Mouse (Mus musculus) midbrain, embryonic 13.5 days (tissue): ENCODE results near the gene Ilk. TPM values are rescaled to one million over a fixed set of nuclear protein-coding genes. Genes with fewer than 3 reads are reported as not detected.
A peak's percentile ranks its signal among the peaks of the same experiment; 100 is the strongest.
"Not testable (repeated sequence)": the region's sequence is repeated elsewhere in the genome, so short reads cannot be mapped to it uniquely, and the experiment has no call there.

Source experiments
- ATAC-seq: fragments of 200-750 bp; cut with Nextera tagmentation; 2 replicates; pipeline ENCODE4 v1.8.0; 2017; ENCODE audit warnings: mild to moderate bottlenecking, moderate TSS enrichment, moderate library complexity
- H3K27ac ChIP-seq: fragments of 300-500 bp; sonication (generic); 2 replicates; pipeline ENCODE4 v1.5.1; 2015; ENCODE audit warnings: inconsistent platforms, mild to moderate bottlenecking, moderate library complexity
- H3K27me3 ChIP-seq: fragments of 300-500 bp; sonication (generic); 2 replicates; pipeline ENCODE4 v1.6.1; 2015; ENCODE audit warnings: mild to moderate bottlenecking, inconsistent platforms
- H3K36me3 ChIP-seq: fragments of 300-500 bp; sonication (generic); 2 replicates; pipeline ENCODE4 v1.6.1; 2015; ENCODE audit warnings: mild to moderate bottlenecking, inconsistent platforms
- H3K4me1 ChIP-seq: fragments of 300-500 bp; sonication (generic); replicated peaks from 2 replicates; pipeline ENCODE4 v1.6.1; 2015; ENCODE audit warnings: inconsistent platforms
- H3K4me2 ChIP-seq: fragments of 300-500 bp; sonication (generic); replicated peaks from 2 replicates; pipeline ENCODE4 v1.6.1; 2015; ENCODE audit warnings: moderate library complexity, mild to moderate bottlenecking, inconsistent platforms
- H3K4me3 ChIP-seq: fragments of 300-500 bp; sonication (generic); replicated peaks from 2 replicates; pipeline ENCODE4 v1.5.1; 2015; ENCODE audit warnings: mild to moderate bottlenecking, inconsistent platforms
- H3K9ac ChIP-seq: fragments of 300-500 bp; sonication (generic); replicated peaks from 2 replicates; pipeline ENCODE4 v1.6.1; 2015; ENCODE audit warnings: mild to moderate bottlenecking, inconsistent platforms
- H3K9me3 ChIP-seq: fragments of 300-500 bp; sonication (generic); 2 replicates; pipeline ENCODE4 v1.6.1; 2016; ENCODE audit warnings: mild to moderate bottlenecking, inconsistent platforms
- WGBS: fragments of 180-500 bp; shearing (Covaris S2); methylation state at CpG from one replicate; pipeline ENCODE4 v1.1.7; 2015; 5-methylcytosine and 5-hydroxymethylcytosine counted together
- polyA plus RNA-seq: library from polyadenylated mRNA; unstranded; fragments of >200 nt; fragmentation: Nextera tagmentation; extraction: Ambion mirVana; gene quantifications from 2 replicates; pipeline ENCODE4 v1.2.1, GENCODE M21; 2015

Ilk gene
- polyA plus RNA-seq, 1 experiment from 2014 or later, result 198 TPM

DNA sequence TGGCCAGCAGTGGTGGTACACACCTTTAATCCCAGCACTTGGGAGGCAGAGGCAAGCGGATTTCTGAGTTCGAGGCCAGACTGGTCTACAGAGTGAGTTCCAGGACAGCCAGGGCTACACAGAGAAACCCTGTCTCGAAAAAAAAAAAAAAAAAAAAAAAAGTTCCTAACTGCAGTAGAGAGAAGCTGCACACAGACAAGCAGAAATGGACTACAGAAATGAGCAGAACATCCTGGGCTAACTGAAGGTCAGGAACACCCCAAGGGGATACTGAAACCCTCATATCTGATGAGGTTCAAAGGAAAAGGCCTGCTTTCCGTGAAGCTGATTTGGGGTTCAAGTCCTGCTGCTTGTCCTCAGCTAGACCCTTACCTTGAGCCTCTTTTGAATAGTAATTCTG is 928 bp upstream of the Ilk start:
- H3K9me3 ChIP-seq, H3K27ac ChIP-seq, H3K27me3 ChIP-seq, ATAC-seq: not testable (repeated sequence)
- peak overlapping the region; percentile 84 for H3K4me2 ChIP-seq
- H3K4me1 ChIP-seq, result peaks cover 34% of the 10 kb centered on the region
- peaks cover 49% of the 10 kb centered on the region for H3K36me3 ChIP-seq
- whole genome bisulfite sequencing, result 58% methylated on average over 4 of the region's 4 CpGs
- peak overlapping the region; percentile 84 for H3K4me3 ChIP-seq
- H3K9ac ChIP-seq, result peak overlapping the region; percentile 86

DNA sequence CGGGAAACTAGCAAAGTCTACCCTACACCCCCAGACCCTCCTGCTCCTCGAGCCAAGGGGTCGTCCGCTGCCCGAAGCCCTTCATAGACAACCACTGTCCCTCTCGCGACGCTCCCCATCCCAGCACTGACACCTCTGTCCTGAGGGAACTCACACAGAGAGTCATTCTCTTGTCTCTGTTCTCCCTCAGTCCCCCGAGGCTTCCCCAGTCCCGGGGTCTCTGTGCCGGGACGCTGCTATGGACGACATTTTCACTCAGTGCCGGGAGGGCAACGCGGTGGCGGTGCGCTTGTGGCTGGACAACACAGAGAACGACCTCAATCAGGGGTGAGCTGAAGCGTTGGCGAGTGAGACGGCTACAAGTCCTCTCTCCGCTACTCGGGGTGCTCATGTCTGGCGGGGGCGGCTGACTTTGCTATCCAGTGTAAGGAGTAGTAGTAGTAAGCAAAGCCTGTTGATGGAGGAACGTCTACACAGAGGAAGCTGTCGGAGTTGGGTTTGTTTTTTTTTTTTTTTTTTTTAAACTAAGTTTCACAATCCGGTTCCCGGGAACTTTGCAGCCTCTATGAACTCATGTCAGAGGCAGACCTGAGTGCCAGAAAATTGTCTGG is 624 bp downstream of the Ilk start, which contains the start of gene Rrp8:
Gene Rrp8, minus strand, starts transcription at position 475 of the 611 bp plus-strand sequence.
- Histone ChIP-seq H3K4me2 (peak within 1 kb of the TSS; percentile 84), H3K4me1 (peaks cover 34% of the 10 kb centered on the region), H3K27me3 (no peaks in the 10 kb centered on the region), H3K4me3 (peak within 1 kb of the TSS; percentile 84), H3K36me3 (peaks cover 52% of the 10 kb centered on the region), H3K27ac (peak within 1 kb of the TSS; percentile 75), H3K9ac (peak within 1 kb of the TSS; percentile 86), H3K9me3 (no peaks in the 10 kb centered on the region)
- WGBS, result 2% methylated on average over 30 of the region's 30 CpGs
- ATAC-seq, result no peak

DNA sequence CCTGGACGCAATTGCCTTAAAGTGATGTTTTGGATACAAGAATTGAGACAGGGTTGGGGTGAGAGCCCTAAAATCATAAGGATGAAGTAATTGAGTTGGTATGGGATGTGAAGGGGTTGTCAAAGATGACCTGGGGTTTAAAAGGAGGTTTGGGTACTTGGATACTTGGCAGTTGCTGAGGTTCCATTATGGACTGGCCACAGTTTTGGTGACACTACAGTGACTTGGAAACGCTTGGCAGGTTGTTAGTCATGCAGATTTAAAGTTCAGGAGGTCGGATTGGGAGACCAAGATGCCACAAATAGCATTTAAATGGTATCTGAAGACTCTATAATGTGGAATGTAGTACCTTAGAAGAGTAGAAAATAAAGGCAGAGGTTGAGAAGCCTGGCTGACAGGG is 1.3 kb downstream of the Ilk start:
- peak overlapping the region; percentile 86 for H3K9ac ChIP-seq

GRCm38 (mm10) chr7:105738286-105738685 is 1.9 kb downstream of the Ilk start:
- WGBS, result 82% methylated on average over 2 of the region's 2 CpGs
- no peaks in the 10 kb centered on the region for H3K27me3 ChIP-seq
- H3K9ac ChIP-seq, result no peak overlapping the region
- peaks cover 50% of the 10 kb centered on the region for H3K36me3 ChIP-seq
- H3K4me2 ChIP-seq, result peak overlapping the region; percentile 84; the same call in 1 of the 2 replicates
- peaks cover 40% of the 10 kb centered on the region for H3K4me1 ChIP-seq
- 0 out of 2 replicates have a peak overlapping the region, but pooled peaks have one; percentile 4 for H3K4me3 ChIP-seq
- H3K27ac ChIP-seq, result no peak overlapping the region
- H3K9me3 ChIP-seq, result no peaks in the 10 kb centered on the region
- ATAC-seq, result no peak

More for the DNA sequence above, 1.3 kb downstream of the Ilk start:
- Histone ChIP-seq H3K4me2 (peak overlapping the region; percentile 84), H3K27me3 (no peaks in the 10 kb centered on the region), H3K36me3 (peaks cover 52% of the 10 kb centered on the region), H3K27ac (no peak overlapping the region), H3K4me3 (peak overlapping the region; percentile 84), H3K9me3 (no peaks in the 10 kb centered on the region), H3K4me1 (peaks cover 34% of the 10 kb centered on the region)
- WGBS, result 24% methylated on average over 3 of the region's 3 CpGs
- ATAC-seq, result no peak

- Histone ChIP-seq H3K4me3 (no peak overlapping the region), H3K27me3 (no peaks in the 10 kb centered on the region), H3K9ac (peak overlapping the region; percentile 36; the same call in 1 of the 2 replicates), H3K9me3 (no peaks in the 10 kb centered on the region), H3K36me3 (peaks cover 43% of the 10 kb centered on the region), H3K27ac (no peak overlapping the region), H3K4me2 (peak overlapping the region; percentile 20; the same call in 1 of the 2 replicates), H3K4me1 (peaks cover 46% of the 10 kb centered on the region)
- ATAC-seq, result no peak
- 39% methylated on average over 3 of the region's 3 CpGs for WGBS
Observed at GRCm38 (mm10) chr7:105738948-105739347, 2.6 kb downstream of the Ilk start.

DNA sequence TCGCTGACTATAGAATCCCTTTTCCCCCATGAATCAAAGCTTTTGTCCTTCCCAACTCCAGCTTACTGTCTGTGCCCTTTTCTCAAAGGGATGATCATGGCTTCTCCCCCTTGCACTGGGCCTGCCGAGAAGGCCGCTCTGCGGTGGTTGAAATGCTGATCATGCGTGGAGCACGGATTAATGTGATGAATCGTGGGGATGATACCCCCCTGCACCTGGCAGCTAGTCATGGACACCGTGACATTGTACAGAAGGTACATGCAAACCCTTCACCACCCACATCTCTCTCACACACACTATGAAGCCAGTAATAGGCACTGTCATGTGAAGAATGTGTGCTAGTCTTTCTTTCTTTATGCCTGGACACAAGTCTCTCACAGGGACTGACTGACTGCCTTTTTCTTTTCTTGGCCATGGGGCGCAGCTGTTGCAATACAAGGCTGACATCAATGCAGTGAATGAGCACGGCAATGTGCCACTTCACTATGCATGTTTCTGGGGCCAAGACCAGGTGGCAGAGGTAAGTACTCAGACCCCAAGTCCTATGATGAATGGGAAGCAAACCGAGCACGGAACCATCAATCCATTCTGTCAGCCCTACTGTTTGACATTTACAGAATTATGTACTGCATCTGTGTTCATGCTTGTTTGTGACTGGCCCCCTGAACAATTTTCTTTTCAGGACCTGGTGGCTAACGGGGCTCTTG is 3.9 kb downstream of the Ilk start:
- ATAC-seq, result no peak
- no peak overlapping the region for H3K9ac ChIP-seq
- H3K4me2 ChIP-seq, result no peak overlapping the region
- no peaks in the 10 kb centered on the region for H3K27me3 ChIP-seq
- H3K4me1 ChIP-seq, result peaks cover 45% of the 10 kb centered on the region
- H3K36me3 ChIP-seq, result peaks cover 36% of the 10 kb centered on the region
- H3K9me3 ChIP-seq, result no peaks in the 10 kb centered on the region
- no peak overlapping the region for H3K27ac ChIP-seq
- H3K4me3 ChIP-seq, result no peak overlapping the region
- 89% methylated on average over 13 of the region's 13 CpGs for whole genome bisulfite sequencing

- Histone ChIP-seq H3K4me2 (no peak overlapping the region), H3K4me1 (peaks cover 40% of the 10 kb centered on the region), H3K27me3 (no peaks in the 10 kb centered on the region), H3K9ac (no peak overlapping the region), H3K9me3 (no peaks in the 10 kb centered on the region), H3K27ac (no peak overlapping the region), H3K4me3 (no peak overlapping the region), H3K36me3 (peaks cover 36% of the 10 kb centered on the region)
- ATAC-seq, result no peak
- 91% methylated on average over 6 of the region's 6 CpGs for WGBS
Observed at GRCm38 (mm10) chr7:105740851-105741250, 4.5 kb downstream of the Ilk start.

DNA sequence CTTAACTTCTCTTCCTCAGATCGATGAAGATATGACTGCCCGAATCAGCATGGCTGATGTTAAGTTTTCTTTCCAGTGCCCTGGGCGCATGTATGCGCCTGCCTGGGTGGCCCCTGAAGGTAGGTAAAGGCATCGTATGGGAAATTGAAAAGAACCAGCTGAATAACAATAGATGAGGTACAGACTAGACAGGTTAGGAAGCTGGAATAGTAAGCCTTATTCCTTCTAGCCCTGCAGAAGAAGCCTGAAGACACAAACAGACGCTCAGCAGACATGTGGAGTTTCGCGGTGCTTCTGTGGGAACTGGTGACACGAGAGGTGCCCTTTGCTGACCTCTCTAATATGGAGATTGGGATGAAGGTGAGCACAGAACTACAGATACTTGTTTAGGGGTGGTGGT is 5.6 kb downstream of the Ilk start:
- ATAC-seq, result no peak
- Histone ChIP-seq H3K4me1 (peaks cover 38% of the 10 kb centered on the region), H3K4me2 (no peak overlapping the region), H3K27ac (no peak overlapping the region), H3K27me3 (no peaks in the 10 kb centered on the region), H3K9ac (no peak overlapping the region), H3K4me3 (no peak overlapping the region), H3K9me3 (no peaks in the 10 kb centered on the region), H3K36me3 (peaks cover 44% of the 10 kb centered on the region)
- WGBS, result 92% methylated on average over 9 of the region's 9 CpGs

- peak overlapping the region; percentile 95 for H3K4me2 ChIP-seq
- peaks cover 48% of the 10 kb centered on the region for H3K36me3 ChIP-seq
Observed at GRCm38 (mm10) chr7:105742539-105743215, 6.3 kb downstream of the Ilk start.

GRCm38 (mm10) chr7:105743246-105743925 is 7.0 kb downstream of the Ilk start:
- Histone ChIP-seq H3K9ac (peak overlapping the region; percentile 94), H3K36me3 (peaks cover 54% of the 10 kb centered on the region), H3K4me2 (peak overlapping the region; percentile 95), H3K4me3 (peak overlapping the region; percentile 95), H3K4me1 (peaks cover 24% of the 10 kb centered on the region)
- WGBS, result 38% methylated on average over 20 of the region's 20 CpGs
- ATAC-seq, H3K27me3 ChIP-seq, H3K9me3 ChIP-seq, H3K27ac ChIP-seq: not testable (repeated sequence)

More at GRCm38 (mm10) chr7:105742539-105743215, 6.3 kb downstream of the Ilk start:
- WGBS, result 90% methylated on average over 7 of the region's 7 CpGs
- Histone ChIP-seq H3K4me1 (peaks cover 31% of the 10 kb centered on the region), H3K4me3 (0 out of 2 replicates have a peak overlapping the region, but pooled peaks have one; percentile 95)
- H3K9ac ChIP-seq, ATAC-seq, H3K27me3 ChIP-seq, H3K9me3 ChIP-seq, H3K27ac ChIP-seq: not testable (repeated sequence)

GRCm38 (mm10) chr7:105743926-105744590 is 7.7 kb downstream of the Ilk start, which contains the start of gene Taf10:
Gene Taf10, minus strand, starts transcription at chr7:105744361.
- peaks cover 60% of the 10 kb centered on the region for H3K36me3 ChIP-seq

More at GRCm38 (mm10) chr7:105743926-105744590, 7.7 kb downstream of the Ilk start, which contains the start of gene Taf10:
- under 1% methylated on average over 60 of the region's 67 CpGs for WGBS
- ATAC-seq, result peak; percentile 98
- Histone ChIP-seq H3K4me2 (peak within 1 kb of the TSS; percentile 95), H3K27ac (peak within 1 kb of the TSS; percentile 77), H3K4me1 (peaks cover 17% of the 10 kb centered on the region), H3K27me3 (no peaks in the 10 kb centered on the region), H3K9ac (peak within 1 kb of the TSS; percentile 94), H3K4me3 (peak within 1 kb of the TSS; percentile 95), H3K9me3 (no peaks in the 10 kb centered on the region)
